Mouse (Mus musculus): ENCODE results near the gene Rai1. TPM values are rescaled to one million over a fixed set of nuclear protein-coding genes. Genes with fewer than 3 reads are reported as not detected.
A peak's percentile ranks its signal among the peaks of the same experiment; 100 is the strongest.

Rai1 gene
- total and polyA plus RNA-seq, 3 experiments = 6.6 to 22.6 (median 15.4) TPM

- no peak for TF ChIP-seq ZKSCAN1 (IDR thresholded peaks at IDR 0.05; ENCODE audit: borderline replicate concordance, low read depth, low read length)
- no peak for TF ChIP-seq CHD1 (IDR thresholded peaks at IDR 0.05; ENCODE audit: low read depth, low read length)
- peak; percentile 39; the same call in 1 of the 2 replicates for TF ChIP-seq MEF2A (IDR thresholded peaks at IDR 0.05; ENCODE audit: borderline replicate concordance, low read depth, low read length)
- TF ChIP-seq JUN (IDR thresholded peaks at IDR 0.05; ENCODE audit: insufficient read depth, low read depth, low read length) = no peak
- no peak for TF ChIP-seq ZNF384 (IDR thresholded peaks at IDR 0.05; ENCODE audit: low read depth, low read length)
- TF ChIP-seq MXI1 (IDR thresholded peaks at IDR 0.05; ENCODE audit: low read depth, low read length) = peak; percentile 85
- TF ChIP-seq JUND (conservative IDR thresholded peaks at IDR 0.05; ENCODE audit: low read depth, low read length) = no peak
Measured at GRCm38 (mm10) chr11:60220291-60220804, 115.5 kb downstream of the Rai1 start (continued).

- dilution Hi-C loops (cut with MboI; ENCODE audit: extremely low pct_ligation_motif_present, extremely low pct_unique_long_range_greater_than_20kb, low sequenced_read_pairs) = no loop called here
Measured at GRCm38 (mm10) chr11:60221425-60221824, 116.6 kb downstream of the Rai1 start.

GRCm38 (mm10) chr11:60222085-60222468 is 117.3 kb downstream of the Rai1 start:
- no peaks in the 10 kb centered on the region for H3K27me3 ChIP-seq (replicated peaks)
- peak overlapping the region; percentile 82 for H3K4me2 ChIP-seq (ENCODE audit: insufficient read depth, low read depth, poor library complexity, severe bottlenecking)
- peak overlapping the region; percentile 58 to 68 (median 62) for H3K4me3 ChIP-seq (replicated peaks in 1 of 3; ENCODE audit: low read depth in 2 of 3, low read length in 2 of 3, poor library complexity in 1 of 3)
- H3K79me2 ChIP-seq (replicated peaks; ENCODE audit: control insufficient read depth, extremely low read depth, insufficient read depth, poor library complexity, severe bottlenecking) = peaks cover 27% of the 10 kb centered on the region
- H3K4me1 ChIP-seq (ENCODE audit: control insufficient read depth in 1 of 2, insufficient read depth in 2 of 2) = peaks cover 14 to 72% of the 10 kb centered on the region in 2 experiments
- peaks cover 3% of the 10 kb centered on the region for H3K9me3 ChIP-seq (replicated peaks; ENCODE audit: low read length)
- no peak for DNase-seq (ENCODE audit: extremely low read depth)
- dilution Hi-C loops (cut with MboI; ENCODE audit: extremely low pct_ligation_motif_present, extremely low pct_unique_long_range_greater_than_20kb, low sequenced_read_pairs) (no loop called here), in situ Hi-C loops (cut with MboI; ENCODE audit: low pct_ligation_motif_present, low pct_unique_long_range_greater_than_20kb, low sequenced_read_pairs) (no loop called here)
- H3K36me3 ChIP-seq (replicated peaks in 1 of 2; ENCODE audit: control insufficient read depth in 1 of 2, insufficient read depth in 1 of 2, low read length in 1 of 2) = peaks cover 13 to 20% of the 10 kb centered on the region in 2 experiments
- TF ChIP-seq JUND (conservative IDR thresholded peaks at IDR 0.05; ENCODE audit: low read depth, low read length) (no peak), USF1 (IDR thresholded peaks at IDR 0.05; ENCODE audit: low read depth, low read length) (no peak), E2F4 (IDR thresholded peaks at IDR 0.05; ENCODE audit: insufficient replicate concordance, low read depth, low read length) (no peak), MYC (IDR thresholded peaks at IDR 0.05; ENCODE audit: low read depth, low read length) (no peak), ZKSCAN1 (IDR thresholded peaks at IDR 0.05; ENCODE audit: borderline replicate concordance, low read depth, low read length) (no peak), CTCF (conservative IDR thresholded peaks at IDR 0.05 in 1 of 2, IDR thresholded peaks at IDR 0.05 in 1 of 2; ENCODE audit: low read depth in 2 of 2, low read length in 2 of 2) (no peak), JUN (IDR thresholded peaks at IDR 0.05; ENCODE audit: insufficient read depth, low read depth, low read length) (no peak), ZC3H11A (IDR thresholded peaks at IDR 0.05; ENCODE audit: low read depth, low read length) (no peak), EP300 (IDR thresholded peaks at IDR 0.05; ENCODE audit: low read length) (no peak), IRF4 (IDR thresholded peaks at IDR 0.05; ENCODE audit: low read depth, low read length) (no peak), RCOR1 (conservative IDR thresholded peaks at IDR 0.05; ENCODE audit: low read depth, low read length) (no peak), MXI1 (IDR thresholded peaks at IDR 0.05; ENCODE audit: low read depth, low read length) (no peak), USF2 (conservative IDR thresholded peaks at IDR 0.05; ENCODE audit: low read depth, low read length) (no peak), UBTF (IDR thresholded peaks at IDR 0.05; ENCODE audit: low read depth, low read length) (no peak), ELF1 (IDR thresholded peaks at IDR 0.05; ENCODE audit: low read depth, low read length) (no peak), CHD2 (IDR thresholded peaks at IDR 0.05; ENCODE audit: low read length) (no peak), MAX (IDR thresholded peaks at IDR 0.05; ENCODE audit: low read length) (no peak; the same call in 1 of the 2 replicates), POLR2AphosphoS2 (IDR thresholded peaks at IDR 0.05; ENCODE audit: low read depth, low read length) (no peak)
- H3K27ac ChIP-seq (ENCODE audit: insufficient read depth, low read depth) = no peak overlapping the region
- peak overlapping the region; percentile 76 for H3K9ac ChIP-seq (ENCODE audit: insufficient read depth, low read depth)

More at GRCm38 (mm10) chr11:60221425-60221824, 116.6 kb downstream of the Rai1 start:
- H3K27ac ChIP-seq (ENCODE audit: insufficient read depth, low read depth) = no peak overlapping the region
- peak overlapping the region in 2 of 3 experiments; percentile 58 to 62 for H3K4me3 ChIP-seq (replicated peaks in 1 of 3; ENCODE audit: low read depth in 2 of 3, low read length in 2 of 3, poor library complexity in 1 of 3)
- H3K36me3 ChIP-seq (replicated peaks in 1 of 2; ENCODE audit: control insufficient read depth in 1 of 2, insufficient read depth in 1 of 2, low read length in 1 of 2) = peaks cover 13 to 27% of the 10 kb centered on the region in 2 experiments
- H3K4me1 ChIP-seq (ENCODE audit: control insufficient read depth in 1 of 2, insufficient read depth in 2 of 2) = peaks cover 14 to 78% of the 10 kb centered on the region in 2 experiments
- H3K4me2 ChIP-seq (ENCODE audit: insufficient read depth, low read depth, poor library complexity, severe bottlenecking) = peak overlapping the region; percentile 82
- H3K79me2 ChIP-seq (replicated peaks; ENCODE audit: control insufficient read depth, extremely low read depth, insufficient read depth, poor library complexity, severe bottlenecking) = peaks cover 31% of the 10 kb centered on the region
- no peak for TF ChIP-seq MEF2A (IDR thresholded peaks at IDR 0.05; ENCODE audit: borderline replicate concordance, low read depth, low read length)
- no peak for TF ChIP-seq TCF12 (IDR thresholded peaks at IDR 0.05; ENCODE audit: low read depth, low read length)
- no peak for TF ChIP-seq GABPA (IDR thresholded peaks at IDR 0.05; ENCODE audit: insufficient replicate concordance, low read depth, low read length)
- TF ChIP-seq UBTF (IDR thresholded peaks at IDR 0.05; ENCODE audit: low read depth, low read length) = no peak
- TF ChIP-seq PAX5 (IDR thresholded peaks at IDR 0.05; ENCODE audit: low read length) = no peak
- TF ChIP-seq ELF1 (IDR thresholded peaks at IDR 0.05; ENCODE audit: low read depth, low read length) = no peak
- no peak for TF ChIP-seq BHLHE40 (IDR thresholded peaks at IDR 0.05; ENCODE audit: low read depth, low read length)
- TF ChIP-seq TBP (conservative IDR thresholded peaks at IDR 0.05; ENCODE audit: low read depth, low read length) = no peak
- no peak for TF ChIP-seq CTCF (conservative IDR thresholded peaks at IDR 0.05 in 1 of 2, IDR thresholded peaks at IDR 0.05 in 1 of 2; ENCODE audit: low read depth in 2 of 2, low read length in 2 of 2)
- no peak for TF ChIP-seq KAT2A (IDR thresholded peaks at IDR 0.05; ENCODE audit: insufficient replicate concordance, low read length)
- in situ Hi-C loops (cut with MboI; ENCODE audit: low pct_ligation_motif_present, low pct_unique_long_range_greater_than_20kb, low sequenced_read_pairs) = no loop called here
- peaks cover 3% of the 10 kb centered on the region for H3K9me3 ChIP-seq (replicated peaks; ENCODE audit: low read length)
- H3K27me3 ChIP-seq (replicated peaks) = no peaks in the 10 kb centered on the region
- DNase-seq (ENCODE audit: extremely low read depth) = no peak
- peak overlapping the region; percentile 76; the same call in 1 of the 2 replicates for H3K9ac ChIP-seq (ENCODE audit: insufficient read depth, low read depth)

All from CH12.LX (cell line).